Mouse (Mus musculus) embryonic facial prominence, embryonic 12.5 days (tissue): ENCODE results near the gene Ehmt2. TPM values are rescaled to one million over a fixed set of nuclear protein-coding genes. Genes with fewer than 3 reads are reported as not detected.
A peak's percentile ranks its signal among the peaks of the same experiment; 100 is the strongest.
"Not testable (repeated sequence)": the region's sequence is repeated elsewhere in the genome, so short reads cannot be mapped to it uniquely, and the experiment has no call there.

Experiments used
- ATAC-seq: fragments of 200-750 bp; cut with Nextera tagmentation; 2 replicates; pipeline ENCODE4 v1.8.0; 2017; ENCODE audit not compliant: insufficient number of reproducible peaks, insufficient read depth, low FRiP score, low TSS enrichment
- H3K27ac ChIP-seq: fragments of 300-500 bp; sonication (generic); 2 replicates; pipeline ENCODE4 v1.5.1; 2016; ENCODE audit warnings: mild to moderate bottlenecking
- H3K27me3 ChIP-seq: fragments of 300-500 bp; sonication (generic); 2 replicates; pipeline ENCODE4 v1.6.1; 2016; ENCODE audit warnings: mild to moderate bottlenecking, moderate library complexity
- H3K36me3 ChIP-seq: fragments of 300-500 bp; sonication (generic); 2 replicates; pipeline ENCODE4 v1.6.1; 2016; ENCODE audit warnings: mild to moderate bottlenecking
- H3K4me1 ChIP-seq: fragments of 300-500 bp; sonication (generic); 2 replicates; pipeline ENCODE4 v1.6.1; 2016
- H3K4me2 ChIP-seq: fragments of 300-500 bp; sonication (generic); replicated peaks from 2 replicates; pipeline ENCODE4 v1.6.1; 2016; ENCODE audit warnings: mild to moderate bottlenecking, moderate library complexity
- H3K4me3 ChIP-seq: fragments of 300-500 bp; sonication (generic); 2 replicates; pipeline ENCODE4 v1.5.1; 2016; ENCODE audit warnings: mild to moderate bottlenecking
- H3K9ac ChIP-seq: fragments of 300-500 bp; sonication (generic); 2 replicates; pipeline ENCODE4 v1.6.1; 2016; ENCODE audit warnings: mild to moderate bottlenecking, moderate library complexity
- H3K9me3 ChIP-seq: fragments of 300-500 bp; sonication (generic); 2 replicates; pipeline ENCODE4 v1.6.1; 2016; ENCODE audit warnings: mild to moderate bottlenecking, moderate library complexity
- WGBS: fragments of 180-500 bp; shearing (Covaris S2); methylation state at CpG from one replicate; pipeline ENCODE4 v1.1.7; 2016; 5-methylcytosine and 5-hydroxymethylcytosine counted together
- polyA plus RNA-seq: library from polyadenylated mRNA; unstranded; fragments of >200 nt; fragmentation: Nextera tagmentation; extraction: Ambion mirVana; gene quantifications from 2 replicates; pipeline ENCODE4 v1.2.1, GENCODE M21; 2016

Gene Ehmt2
- polyA plus RNA-seq, 1 experiment from 2014 or later, result 111 TPM

- peak; percentile 86 for ATAC-seq
- under 1% methylated on average over 49 of the region's 51 CpGs for WGBS
- Histone ChIP-seq H3K27ac (peak overlapping the region; percentile 95), H3K27me3 (no peaks in the 10 kb centered on the region), H3K4me1 (peaks cover 29% of the 10 kb centered on the region), H3K4me2 (peak overlapping the region; percentile 97), H3K9me3 (0 out of 2 replicates have a peak, but pooled peaks cover 4% of the 10 kb centered on the region), H3K9ac (peak overlapping the region; percentile 95), H3K4me3 (peak overlapping the region; percentile 83), H3K36me3 (peaks cover 9% of the 10 kb centered on the region)
Measured at GRCm38 (mm10) chr17:34894074-34894597, 4.1 kb upstream of the Ehmt2 start.

GRCm38 (mm10) chr17:34894801-34895530 is 3.3 kb upstream of the Ehmt2 start:
- no peak for ATAC-seq
- H3K4me2 ChIP-seq, result peak overlapping the region; percentile 97
- H3K9me3 ChIP-seq, result 0 out of 2 replicates have a peak, but pooled peaks cover 4% of the 10 kb centered on the region
- peak overlapping the region; percentile 95 for H3K9ac ChIP-seq
- H3K4me1 ChIP-seq, result peaks cover 29% of the 10 kb centered on the region
- 6% methylated on average over 48 of the region's 51 CpGs for WGBS
- peak overlapping the region; percentile 95 for H3K27ac ChIP-seq
- H3K36me3 ChIP-seq, result peaks cover 9% of the 10 kb centered on the region
- peak overlapping the region; percentile 83 for H3K4me3 ChIP-seq
- no peaks in the 10 kb centered on the region for H3K27me3 ChIP-seq

- Histone ChIP-seq H3K27me3 (no peaks in the 10 kb centered on the region), H3K9me3 (0 out of 2 replicates have a peak, but pooled peaks cover 4% of the 10 kb centered on the region), H3K4me2 (peak overlapping the region; percentile 97), H3K4me1 (peaks cover 35% of the 10 kb centered on the region), H3K4me3 (peak overlapping the region; percentile 83), H3K36me3 (peaks cover 9% of the 10 kb centered on the region), H3K9ac (peak overlapping the region; percentile 95), H3K27ac (peak overlapping the region; percentile 95)
- 92% methylated on average over 15 of the region's 15 CpGs for WGBS
- ATAC-seq, result no peak
Measured at GRCm38 (mm10) chr17:34895724-34896123, 2.5 kb upstream of the Ehmt2 start.

GRCm38 (mm10) chr17:34896366-34896765 is 1.9 kb upstream of the Ehmt2 start:
- H3K4me1 ChIP-seq, result peaks cover 35% of the 10 kb centered on the region
- no peak overlapping the region for H3K9ac ChIP-seq
- H3K27ac ChIP-seq, result no peak overlapping the region
- H3K4me2 ChIP-seq, result peak overlapping the region; percentile 97
- 0 out of 2 replicates have a peak, but pooled peaks cover 4% of the 10 kb centered on the region for H3K9me3 ChIP-seq
- peak overlapping the region; percentile 83; the same call in 1 of the 2 replicates for H3K4me3 ChIP-seq
- no peak for ATAC-seq
- peaks cover 10% of the 10 kb centered on the region for H3K36me3 ChIP-seq
- WGBS, result 88% methylated on average over 17 of the region's 17 CpGs
- no peaks in the 10 kb centered on the region for H3K27me3 ChIP-seq

GRCm38 (mm10) chr17:34897373-34898159 is 703 bp upstream of the Ehmt2 start:
- ATAC-seq, result no peak

GRCm38 (mm10) chr17:34898706-34899052 is 410 bp downstream of the Ehmt2 start:
- H3K4me2 ChIP-seq, result peak overlapping the region; percentile 97
- ATAC-seq, result no peak
- under 1% methylated on average over 16 of the region's 47 CpGs for WGBS
- H3K9me3 ChIP-seq, result 0 out of 2 replicates have a peak, but pooled peaks cover 4% of the 10 kb centered on the region
- H3K4me1 ChIP-seq, result peaks cover 34% of the 10 kb centered on the region
- no peaks in the 10 kb centered on the region for H3K27me3 ChIP-seq
- H3K27ac ChIP-seq, result peak overlapping the region; percentile 96
- H3K4me3 ChIP-seq, result peak overlapping the region; percentile 99
- peak overlapping the region; percentile 98 for H3K9ac ChIP-seq
- H3K36me3 ChIP-seq, result peaks cover 30% of the 10 kb centered on the region

More at GRCm38 (mm10) chr17:34897373-34898159, 703 bp upstream of the Ehmt2 start:
- H3K27me3 ChIP-seq, result no peaks in the 10 kb centered on the region
- peak overlapping the region; percentile 97 for H3K4me2 ChIP-seq
- WGBS, result 23% methylated on average over 10 of the region's 10 CpGs
- H3K4me3 ChIP-seq, result peak overlapping the region; percentile 99
- peaks cover 35% of the 10 kb centered on the region for H3K4me1 ChIP-seq
- peak overlapping the region; percentile 96 for H3K27ac ChIP-seq
- H3K9ac ChIP-seq, result peak overlapping the region; percentile 98
- H3K36me3 ChIP-seq, result peaks cover 18% of the 10 kb centered on the region
- H3K9me3 ChIP-seq, result 0 out of 2 replicates have a peak, but pooled peaks cover 4% of the 10 kb centered on the region

- Histone ChIP-seq H3K9me3 (0 out of 2 replicates have a peak, but pooled peaks cover 4% of the 10 kb centered on the region), H3K36me3 (peaks cover 34% of the 10 kb centered on the region)
- ATAC-seq, result no peak
Measured at GRCm38 (mm10) chr17:34899053-34899889, 1.0 kb downstream of the Ehmt2 start.

GRCm38 (mm10) chr17:34899890-34900243 is 1.6 kb downstream of the Ehmt2 start:
- Histone ChIP-seq H3K4me1 (peaks cover 31% of the 10 kb centered on the region), H3K36me3 (peaks cover 40% of the 10 kb centered on the region), H3K4me2 (peak overlapping the region; percentile 97), H3K9ac (peak overlapping the region; percentile 98), H3K27ac (peak overlapping the region; percentile 96), H3K27me3 (no peaks in the 10 kb centered on the region), H3K4me3 (peak overlapping the region; percentile 99), H3K9me3 (0 out of 2 replicates have a peak, but pooled peaks cover 4% of the 10 kb centered on the region)
- under 1% methylated on average over 5 of the region's 5 CpGs for WGBS
- ATAC-seq, result no peak

More at GRCm38 (mm10) chr17:34899053-34899889, 1.0 kb downstream of the Ehmt2 start:
- Histone ChIP-seq H3K4me2 (peak overlapping the region; percentile 97), H3K4me1 (peaks cover 31% of the 10 kb centered on the region), H3K27ac (peak overlapping the region; percentile 96), H3K9ac (peak overlapping the region; percentile 98), H3K4me3 (peak overlapping the region; percentile 99), H3K27me3 (no peaks in the 10 kb centered on the region)
- WGBS, result under 1% methylated on average over 41 of the region's 45 CpGs

- H3K9me3 ChIP-seq, H3K4me2 ChIP-seq, H3K4me3 ChIP-seq, H3K9ac ChIP-seq, H3K27me3 ChIP-seq, ATAC-seq, H3K27ac ChIP-seq: not testable (repeated sequence)
- H3K36me3 ChIP-seq, result peaks cover 49% of the 10 kb centered on the region
- H3K4me1 ChIP-seq, result peaks cover 23% of the 10 kb centered on the region
Measured at GRCm38 (mm10) chr17:34900826-34901225, 2.6 kb downstream of the Ehmt2 start.

GRCm38 (mm10) chr17:34901948-34902347 is 3.7 kb downstream of the Ehmt2 start:
- not testable (repeated sequence) for ATAC-seq, H3K4me3 ChIP-seq, H3K9ac ChIP-seq, H3K9me3 ChIP-seq, H3K27ac ChIP-seq, H3K4me2 ChIP-seq, H3K27me3 ChIP-seq
- Histone ChIP-seq H3K36me3 (peaks cover 52% of the 10 kb centered on the region), H3K4me1 (peaks cover 13% of the 10 kb centered on the region)
- WGBS, result 90% methylated on average over 9 of the region's 10 CpGs

- H3K9me3 ChIP-seq, result no peaks in the 10 kb centered on the region
- H3K4me1 ChIP-seq, result peaks cover 7% of the 10 kb centered on the region; the same call in 1 of the 2 replicates
- H3K27ac ChIP-seq, result no peak overlapping the region
- no peak for ATAC-seq
- peaks cover 62% of the 10 kb centered on the region for H3K36me3 ChIP-seq
- no peak overlapping the region for H3K9ac ChIP-seq
- H3K4me2 ChIP-seq, result no peak overlapping the region
- 90% methylated on average over 9 of the region's 9 CpGs for WGBS
- no peaks in the 10 kb centered on the region for H3K27me3 ChIP-seq
- no peak overlapping the region for H3K4me3 ChIP-seq
Measured at GRCm38 (mm10) chr17:34902895-34903294, 4.6 kb downstream of the Ehmt2 start.
